Comparison of ENCODE assay signal across 15 mouse cellular contexts in the genomic region with DNA sequence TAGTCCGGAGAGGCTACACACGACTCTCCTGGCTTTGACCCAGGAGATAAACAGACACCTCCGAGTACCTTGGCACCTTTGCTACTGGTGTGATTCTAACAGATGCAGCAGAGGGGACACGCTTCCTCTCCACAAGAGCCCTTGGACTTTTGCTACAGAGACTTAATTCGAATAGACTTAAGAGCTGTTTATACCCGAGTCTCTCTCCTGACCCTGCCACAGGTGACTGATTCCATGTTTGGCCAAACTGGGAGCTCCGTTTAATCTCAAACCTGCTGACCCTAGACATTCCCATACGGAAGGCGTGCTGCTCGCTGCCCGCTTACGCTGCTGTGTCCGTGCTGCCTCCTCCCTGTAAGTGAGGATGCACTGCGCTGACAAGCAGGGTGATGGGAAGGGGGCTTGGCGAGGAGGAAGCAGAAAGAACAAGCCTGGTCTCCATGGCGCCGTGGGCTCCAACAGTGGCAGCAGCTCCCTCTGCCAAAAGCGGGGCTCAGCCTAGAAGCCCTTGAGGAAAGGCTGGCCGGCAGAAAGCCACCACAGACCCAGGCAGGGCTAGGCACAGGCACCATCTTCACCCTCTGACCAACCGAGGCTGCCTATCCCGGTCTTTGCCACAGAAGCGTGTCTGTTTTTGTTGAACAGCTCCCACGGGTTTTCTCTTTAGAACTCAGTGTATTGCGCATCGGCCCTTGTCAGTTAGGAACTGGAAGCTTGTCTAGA. TPM values are rescaled to one million over a fixed set of nuclear protein-coding genes. Genes with fewer than 3 reads are reported as not detected.
DNase-seq lines count a peak whose midpoint lies in the region; ATAC-seq and TF ChIP-seq lines count a peak whose summit lies in the region.
"Had no signal": no experiment of that assay in that cellular context is flagged by ENCODE, and none has a peak within 500 bp of the region (broad histone marks: within the 10 kb centered on the region; RNA-seq: fewer than 3 reads in every experiment).

No protein-coding gene starts in this region.

- no peak for TF ChIP-seq CTCF in layer of hippocampus, adult 2 months (conservative IDR thresholded peaks at IDR 0.05)
- no peak for TF ChIP-seq CTCF in kidney, postnatal 0 days (IDR thresholded peaks at IDR 0.05; ENCODE audit: low read depth)

- WGBS in hindbrain, embryonic 11.5 days: 74% methylated on average over 25 of the region's 25 CpGs
- 43% methylated on average over 25 of the region's 25 CpGs for WGBS in kidney, postnatal 0 days

- H3K4me3 ChIP-seq in layer of hippocampus, adult 2 months: peak overlapping the region; percentile 2; the same call in 1 of the 2 replicates
- no peak overlapping the region for H3K4me3 ChIP-seq in hindbrain, embryonic 11.5 days (ENCODE audit: low read depth, low read length)
- H3K4me3 ChIP-seq in kidney, postnatal 0 days (replicated peaks; ENCODE audit: low read depth, low read length): no peak overlapping the region
- H3K4me3 ChIP-seq: neural tube, embryonic 13.5 days had no signal

- 0 out of 2 replicates have a peak, but pooled peaks cover 2% of the 10 kb centered on the region for H3K36me3 ChIP-seq in hindbrain, embryonic 11.5 days (ENCODE audit: control insufficient read depth, insufficient read depth, low read length)
- peaks cover 8% of the 10 kb centered on the region; the same call in 1 of the 2 replicates for H3K36me3 ChIP-seq in kidney, postnatal 0 days (ENCODE audit: insufficient read depth, low read length)

- H3K4me1 ChIP-seq in hindbrain, embryonic 11.5 days (replicated peaks; ENCODE audit: control insufficient read depth, insufficient read depth, low read length): no peaks in the 10 kb centered on the region; the same call in 1 of the 2 replicates
- H3K4me1 ChIP-seq in kidney, postnatal 0 days (replicated peaks; ENCODE audit: insufficient read depth, low read length): peaks cover 8% of the 10 kb centered on the region; the same call in 1 of the 2 replicates

- H3K9me3 ChIP-seq in hindbrain, embryonic 11.5 days (ENCODE audit: control insufficient read depth, low read length): no peaks in the 10 kb centered on the region
- H3K9me3 ChIP-seq in kidney, postnatal 0 days (replicated peaks; ENCODE audit: low read length): no peaks in the 10 kb centered on the region
- H3K9me3 ChIP-seq: neural tube, embryonic 13.5 days had no signal

- no peak overlapping the region for H3K9ac ChIP-seq in hindbrain, embryonic 11.5 days (ENCODE audit: low read depth, low read length)
- no peak overlapping the region for H3K9ac ChIP-seq in kidney, postnatal 0 days (ENCODE audit: low read depth, low read length)
- H3K9ac ChIP-seq: neural tube, embryonic 13.5 days had no signal

- peak overlapping the region; percentile 85 for H3K27ac ChIP-seq in layer of hippocampus, adult 2 months
- H3K27ac ChIP-seq in hindbrain, embryonic 11.5 days (ENCODE audit: low read depth, low read length): 0 out of 2 replicates have a peak overlapping the region, but pooled peaks have one; percentile 24
- H3K27ac ChIP-seq in kidney, postnatal 0 days: no peak overlapping the region
- H3K27ac ChIP-seq: neural tube, embryonic 13.5 days had no signal

- no peak for ATAC-seq in hindbrain, embryonic 11.5 days (ENCODE audit: low FRiP score)
- 0 out of 2 replicates have a peak, but pooled peaks have one; percentile 21 for ATAC-seq in kidney, postnatal 0 days (replicated peaks; ENCODE audit: low FRiP score, low read depth)

- H3K4me2 ChIP-seq in hindbrain, embryonic 11.5 days (replicated peaks; ENCODE audit: low read depth, low read length): no peak overlapping the region
- no peak overlapping the region for H3K4me2 ChIP-seq in kidney, postnatal 0 days (ENCODE audit: low read length)
- H3K4me2 ChIP-seq: neural tube, embryonic 13.5 days had no signal

- DNase-seq in cerebellum, adult 9-11 months: peak; percentile 22
- DNase-seq in cerebellum, postnatal 36 days: no peak
- DNase-seq in layer of hippocampus, adult 2 months (ENCODE audit: low spot score in 2 of 2): peak in 1 of 2 experiments; percentile 37
- no peak for DNase-seq in layer of hippocampus, adult 11-12 months (ENCODE audit: low spot score)
- DNase-seq in hindbrain, embryonic 11.5 days (ENCODE audit: low spot score): no peak
- DNase-seq in kidney, postnatal 0 days (ENCODE audit: low spot score): no peak
- no peak for DNase-seq in adrenal gland, adult 18-20 months (ENCODE audit: low spot score in 2 of 2)
- no peak for DNase-seq in natural killer cell, adult 2 months (ENCODE audit: low spot score in 2 of 2)
- DNase-seq: gastrocnemius, postnatal 10 days; lung, adult 2 months; right cerebral cortex, adult 18-20 months; thymus, postnatal 25 days had no signal

- no peaks in the 10 kb centered on the region for H3K27me3 ChIP-seq in hindbrain, embryonic 11.5 days (ENCODE audit: control insufficient read depth, insufficient read depth, low read length)
- H3K27me3 ChIP-seq in kidney, postnatal 0 days (ENCODE audit: insufficient read depth, low read length): no peaks in the 10 kb centered on the region
- H3K27me3 ChIP-seq: neural tube, embryonic 13.5 days had no signal

RNA-seq across cellular contexts. Expression of a gene that starts 7.0 kb away (rescaled TPM):
- total RNA-seq in layer of hippocampus, adult 2 months (2021): 1 to 10 TPM; 4.3 to 5.9 TPM
- 10.0 and 10.1 TPM in 2 replicates for polyA plus RNA-seq in hindbrain, embryonic 11.5 days (2014; fragmentation: Nextera tagmentation; extraction: Ambion mirVana)
- 2.5 TPM in 2 replicates for polyA plus RNA-seq in kidney, postnatal 0 days (2015; fragmentation: Nextera tagmentation; extraction: Ambion mirVana)
- total RNA-seq in adrenal gland, adult 18-20 months (2021): under 1 TPM; 0.10 to 0.13 TPM
- total RNA-seq: common myeloid progenitor, adult 5-6 weeks; megakaryocyte, adult 5-6 weeks had no signal

RNA-seq across cellular contexts. Expression of a gene that starts 35.2 kb away (rescaled TPM):
- total RNA-seq in layer of hippocampus, adult 2 months (2021): 10 to 100 TPM; 83.2 to 94.8 TPM
- polyA plus RNA-seq in hindbrain, embryonic 11.5 days (2014; fragmentation: Nextera tagmentation; extraction: Ambion mirVana): 66.2 and 68.3 TPM in 2 replicates
- 56.5 and 59.1 TPM in 2 replicates for polyA plus RNA-seq in kidney, postnatal 0 days (2015; fragmentation: Nextera tagmentation; extraction: Ambion mirVana)
- total RNA-seq in adrenal gland, adult 18-20 months (2021): 10 to 100 TPM; 53.4 to 54.2 TPM

Comparison
In these comparisons a context has a peak if more than half of its experiments do, and no peak if none do; other contexts are left out.
1. RNA of a gene that starts 7.0 kb away (total RNA-seq): 4.3 to 5.9 TPM in layer of hippocampus, adult 2 months; 0.10 to 0.13 TPM in adrenal gland, adult 18-20 months; every median in the first group is over 4 times any median in the second.